ENCODE assay signal across 9 mouse cellular contexts in the genomic region with DNA sequence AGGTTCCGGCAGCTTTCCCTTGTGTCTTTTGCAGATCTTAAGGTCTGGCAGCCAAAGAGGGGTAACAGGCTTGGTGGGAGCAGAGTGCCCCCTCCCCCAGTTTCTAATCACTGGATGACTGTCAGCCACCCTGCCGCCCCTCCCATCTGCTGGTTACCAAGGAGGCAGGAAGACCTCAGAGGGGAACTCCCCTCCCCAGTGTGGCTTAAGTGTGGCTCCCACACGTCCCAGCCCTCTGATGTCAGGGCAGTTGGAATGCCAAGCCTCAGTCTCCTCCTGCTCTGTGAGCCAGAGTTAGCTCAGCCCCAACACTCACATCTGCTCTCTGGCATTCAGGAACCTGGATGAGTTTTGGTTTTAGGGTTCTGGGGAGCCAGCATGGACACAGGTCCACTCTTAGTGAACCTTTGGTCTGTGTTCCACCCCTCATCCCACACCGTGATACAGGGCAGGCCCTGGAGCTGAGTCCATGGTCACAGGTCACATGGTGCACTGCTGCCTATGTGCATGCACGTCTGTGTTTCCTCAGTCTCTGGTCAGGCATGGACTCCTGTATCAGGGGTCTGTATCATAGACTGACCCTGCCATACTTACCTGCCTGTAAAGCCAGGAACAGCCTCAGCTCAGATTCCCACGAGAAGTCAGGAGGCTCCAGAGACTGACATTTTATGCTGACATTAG. TPM values are rescaled to one million over a fixed set of nuclear protein-coding genes. Genes with fewer than 3 reads are reported as not detected.
DNase-seq lines count a peak whose midpoint lies in the region.
"Had no signal": no experiment of that assay in that cellular context is flagged by ENCODE, and none has a peak within 500 bp of the region (broad histone marks: within the 10 kb centered on the region; RNA-seq: fewer than 3 reads in every experiment).

No protein-coding gene starts in this region.

- intact Hi-C loops in gastrocnemius, postnatal 14 days (cut with DNase I; ENCODE audit: low total_unique reads): loop anchor here (5.0 kb wide), 1 partner anchor 42 kb away; no protein-coding TSS in a partner anchor

- no peaks in the 10 kb centered on the region for H3K9me3 ChIP-seq in embryonic facial prominence, embryonic 10.5 days
- H3K9me3 ChIP-seq in midbrain, embryonic 10.5 days (replicated peaks): no peaks in the 10 kb centered on the region

- WGBS in embryonic facial prominence, embryonic 10.5 days: 55% methylated on average over 6 of the region's 6 CpGs
- WGBS in midbrain, embryonic 10.5 days: 39% methylated on average over 6 of the region's 6 CpGs

- no peaks in the 10 kb centered on the region for H3K27me3 ChIP-seq in embryonic facial prominence, embryonic 10.5 days (replicated peaks; ENCODE audit: low read depth, poor library complexity, severe bottlenecking)
- H3K27me3 ChIP-seq in midbrain, embryonic 10.5 days (ENCODE audit: low read depth, poor library complexity, severe bottlenecking): no peaks in the 10 kb centered on the region

- peaks cover 97% of the 10 kb centered on the region for H3K36me3 ChIP-seq in embryonic facial prominence, embryonic 10.5 days (replicated peaks)
- peaks cover 82% of the 10 kb centered on the region for H3K36me3 ChIP-seq in midbrain, embryonic 10.5 days

- H3K4me3 ChIP-seq in embryonic facial prominence, embryonic 10.5 days: 0 out of 2 replicates have a peak overlapping the region, but pooled peaks have one; percentile 13
- H3K4me3 ChIP-seq in midbrain, embryonic 10.5 days: peak overlapping the region; percentile 21; the same call in 1 of the 2 replicates

- peak overlapping the region; percentile 80 for H3K27ac ChIP-seq in embryonic facial prominence, embryonic 10.5 days (replicated peaks)
- peak overlapping the region; percentile 83 for H3K27ac ChIP-seq in midbrain, embryonic 10.5 days (replicated peaks)

- H3K4me1 ChIP-seq in embryonic facial prominence, embryonic 10.5 days: peaks cover 36% of the 10 kb centered on the region
- H3K4me1 ChIP-seq in midbrain, embryonic 10.5 days: peaks cover 43% of the 10 kb centered on the region

- DNase-seq in gastrocnemius, postnatal 14 days: peak; percentile 38
- no peak for DNase-seq in gastrocnemius, adult 18-20 months (ENCODE audit: low spot score)
- no peak for DNase-seq in embryonic facial prominence, embryonic 10.5 days (ENCODE audit: low spot score)
- DNase-seq in heart, postnatal 4 days: peak; percentile 36
- peak; percentile 38 for DNase-seq in midbrain, embryonic 10.5 days (ENCODE audit: low spot score)
- no peak for DNase-seq in urinary bladder, postnatal 10 days (ENCODE audit: low spot score)
- no peak for DNase-seq in retina, embryonic 14.5 days (ENCODE audit: low spot score)
- DNase-seq in ovary, adult 18-20 months (ENCODE audit: low spot score): no peak
- DNase-seq: spleen, adult 18-20 months had no signal

RNA-seq across cellular contexts. Expression of gene Slc6a6, which starts 45.2 kb away (rescaled TPM):
- 10 to 100 TPM; 33.5 to 39.8 TPM for total RNA-seq in gastrocnemius, postnatal 14 days (2021)
- 10 to 100 TPM; 51.2 to 80.6 TPM for total RNA-seq in gastrocnemius, adult 18-20 months (2021)
- 55.5 and 59.2 TPM in 2 replicates for polyA plus RNA-seq in embryonic facial prominence, embryonic 10.5 days (2016; fragmentation: Nextera tagmentation; extraction: Ambion mirVana)
- 100 to 1,000 TPM; 142 to 158 TPM for total RNA-seq in heart, postnatal 4 days (2021)
- polyA plus RNA-seq in midbrain, embryonic 10.5 days (2016; fragmentation: Nextera tagmentation; extraction: Ambion mirVana): 49.5 and 63.7 TPM in 2 replicates

Comparison
In these comparisons a context has a peak if more than half of its experiments do, and no peak if none do; other contexts are left out.
1. DNase-seq: peak in gastrocnemius, postnatal 14 days (single experiment), heart, postnatal 4 days (single experiment) and midbrain, embryonic 10.5 days (single experiment); none in gastrocnemius, adult 18-20 months (single experiment), embryonic facial prominence, embryonic 10.5 days (single experiment), urinary bladder, postnatal 10 days (single experiment), retina, embryonic 14.5 days (single experiment) and ovary, adult 18-20 months (single experiment).